Mouse (Mus musculus): ENCODE data around the gene Rph3a. TPM values are rescaled to one million over a fixed set of nuclear protein-coding genes. Genes with fewer than 3 reads are reported as not detected.
"Not testable (repeated sequence)": the region's sequence is repeated elsewhere in the genome, so short reads cannot be mapped to it uniquely, and the experiment has no call there.

The Rph3a gene
- total and polyA plus RNA-seq, 3 experiments, result not detected

GRCm38 (mm10) chr5:120933966-120934365, 75.9 kb downstream of the Rph3a start:
- no peaks in the 10 kb centered on the region for H3K4me1 ChIP-seq (ENCODE audit: control insufficient read depth in 1 of 2, insufficient read depth in 2 of 2, low read length in 2 of 2)
- no peak for DNase-seq (ENCODE audit: low read depth, low spot score)
- H3K9me3 ChIP-seq (replicated peaks; ENCODE audit: insufficient read depth, low read length), result no peaks in the 10 kb centered on the region
- TF ChIP-seq TCF12 (IDR thresholded peaks at IDR 0.05; ENCODE audit: low read depth, low read length) (no peak), MEF2A (IDR thresholded peaks at IDR 0.05; ENCODE audit: extremely low read depth, insufficient replicate concordance, low read depth, low read length, poor library complexity, severe bottlenecking) (no peak), RCOR1 (IDR thresholded peaks at IDR 0.05; ENCODE audit: low read depth, low read length) (no peak)
- no peaks in the 10 kb centered on the region for H3K79me2 ChIP-seq (ENCODE audit: control insufficient read depth, insufficient read depth, low read length, poor library complexity)
- H3K36me3 ChIP-seq (ENCODE audit: control insufficient read depth in 1 of 2, insufficient read depth in 2 of 2, low read length in 2 of 2), result no peaks in the 10 kb centered on the region
- H3K27me3 ChIP-seq (ENCODE audit: control insufficient read depth in 1 of 2, insufficient read depth in 2 of 2, low read length in 2 of 2), result no peaks in the 10 kb centered on the region
- H3K27ac ChIP-seq (ENCODE audit: control insufficient read depth, low read depth, low read length), result no peak overlapping the region
- H3K9ac ChIP-seq (ENCODE audit: control insufficient read depth, low read depth, low read length, poor library complexity, severe bottlenecking), result no peak overlapping the region
- no peak overlapping the region for H3K4me3 ChIP-seq (ENCODE audit: control insufficient read depth in 1 of 2, insufficient read depth in 1 of 2, low read depth in 2 of 2, low read length in 2 of 2)

GRCm38 (mm10) chr5:120927036-120927435, 82.9 kb downstream of the Rph3a start:
- no peaks in the 10 kb centered on the region for H3K27me3 ChIP-seq (ENCODE audit: control insufficient read depth in 1 of 2, insufficient read depth in 2 of 2, low read length in 2 of 2)

GRCm38 (mm10) chr5:120926311-120926710, 83.6 kb downstream of the Rph3a start:
- not testable (repeated sequence) for H3K9ac ChIP-seq (ENCODE audit: control insufficient read depth, low read depth, low read length, poor library complexity, severe bottlenecking); H3K36me3 ChIP-seq (ENCODE audit: control insufficient read depth in 1 of 2, insufficient read depth in 2 of 2, low read length in 2 of 2); H3K4me1 ChIP-seq (ENCODE audit: control insufficient read depth in 1 of 2, insufficient read depth in 2 of 2, low read length in 2 of 2); H3K4me3 ChIP-seq (ENCODE audit: control insufficient read depth in 1 of 2, insufficient read depth in 1 of 2, low read depth in 2 of 2, low read length in 2 of 2); H3K9me3 ChIP-seq (replicated peaks; ENCODE audit: insufficient read depth, low read length); H3K79me2 ChIP-seq (ENCODE audit: control insufficient read depth, insufficient read depth, low read length, poor library complexity); H3K27me3 ChIP-seq (ENCODE audit: control insufficient read depth in 1 of 2, insufficient read depth in 2 of 2, low read length in 2 of 2); H3K27ac ChIP-seq (ENCODE audit: control insufficient read depth, low read depth, low read length); DNase-seq (ENCODE audit: low read depth, low spot score)

More at GRCm38 (mm10) chr5:120927036-120927435, 82.9 kb downstream of the Rph3a start:
- Histone ChIP-seq H3K9ac (ENCODE audit: control insufficient read depth, low read depth, low read length, poor library complexity, severe bottlenecking) (no peak overlapping the region), H3K9me3 (replicated peaks; ENCODE audit: insufficient read depth, low read length) (no peaks in the 10 kb centered on the region), H3K79me2 (ENCODE audit: control insufficient read depth, insufficient read depth, low read length, poor library complexity) (no peaks in the 10 kb centered on the region), H3K4me1 (ENCODE audit: control insufficient read depth in 1 of 2, insufficient read depth in 2 of 2, low read length in 2 of 2) (no peaks in the 10 kb centered on the region), H3K4me3 (ENCODE audit: control insufficient read depth in 1 of 2, insufficient read depth in 1 of 2, low read depth in 2 of 2, low read length in 2 of 2) (no peak overlapping the region), H3K27ac (ENCODE audit: control insufficient read depth, low read depth, low read length) (no peak overlapping the region), H3K36me3 (ENCODE audit: control insufficient read depth in 1 of 2, insufficient read depth in 2 of 2, low read length in 2 of 2) (no peaks in the 10 kb centered on the region)
- no peak for DNase-seq (ENCODE audit: low read depth, low spot score)
- peak in 1 of 3 experiments; percentile 5; a peak in 1 of 6 replicates for TF ChIP-seq CTCF (IDR thresholded peaks at IDR 0.05 in 2 of 3, conservative IDR thresholded peaks at IDR 0.05 in 1 of 3; ENCODE audit: control insufficient read depth in 1 of 3, insufficient read depth in 1 of 3, low read depth in 2 of 3, low read length in 3 of 3, poor library complexity in 1 of 3, severe bottlenecking in 1 of 3)
- TF ChIP-seq USF1 (IDR thresholded peaks at IDR 0.05; ENCODE audit: low read depth, low read length), result no peak

GRCm38 (mm10) chr5:120924520-120924919, 85.4 kb downstream of the Rph3a start:
- DNase-seq (ENCODE audit: low read depth, low spot score); H3K36me3 ChIP-seq (ENCODE audit: control insufficient read depth in 1 of 2, insufficient read depth in 2 of 2, low read length in 2 of 2); H3K9me3 ChIP-seq (replicated peaks; ENCODE audit: insufficient read depth, low read length); H3K4me1 ChIP-seq (ENCODE audit: control insufficient read depth in 1 of 2, insufficient read depth in 2 of 2, low read length in 2 of 2); H3K9ac ChIP-seq (ENCODE audit: control insufficient read depth, low read depth, low read length, poor library complexity, severe bottlenecking); H3K27me3 ChIP-seq (ENCODE audit: control insufficient read depth in 1 of 2, insufficient read depth in 2 of 2, low read length in 2 of 2); H3K27ac ChIP-seq (ENCODE audit: control insufficient read depth, low read depth, low read length); H3K79me2 ChIP-seq (ENCODE audit: control insufficient read depth, insufficient read depth, low read length, poor library complexity); H3K4me3 ChIP-seq (ENCODE audit: control insufficient read depth in 1 of 2, insufficient read depth in 1 of 2, low read depth in 2 of 2, low read length in 2 of 2): not testable (repeated sequence)

All from MEL (cell line).